Mouse (Mus musculus) WW6 (cell line): ENCODE measurements around the gene Ccdc158.
A peak's percentile ranks its signal among the peaks of the same experiment; 100 is the strongest.

ENCODE experiments used
- DNase-seq: peaks from one replicate; pipeline ENCODE4 v3.0.0-alpha.2; 2013; ENCODE audit warnings: low read depth, low spot score

Gene Ccdc158

DNA sequence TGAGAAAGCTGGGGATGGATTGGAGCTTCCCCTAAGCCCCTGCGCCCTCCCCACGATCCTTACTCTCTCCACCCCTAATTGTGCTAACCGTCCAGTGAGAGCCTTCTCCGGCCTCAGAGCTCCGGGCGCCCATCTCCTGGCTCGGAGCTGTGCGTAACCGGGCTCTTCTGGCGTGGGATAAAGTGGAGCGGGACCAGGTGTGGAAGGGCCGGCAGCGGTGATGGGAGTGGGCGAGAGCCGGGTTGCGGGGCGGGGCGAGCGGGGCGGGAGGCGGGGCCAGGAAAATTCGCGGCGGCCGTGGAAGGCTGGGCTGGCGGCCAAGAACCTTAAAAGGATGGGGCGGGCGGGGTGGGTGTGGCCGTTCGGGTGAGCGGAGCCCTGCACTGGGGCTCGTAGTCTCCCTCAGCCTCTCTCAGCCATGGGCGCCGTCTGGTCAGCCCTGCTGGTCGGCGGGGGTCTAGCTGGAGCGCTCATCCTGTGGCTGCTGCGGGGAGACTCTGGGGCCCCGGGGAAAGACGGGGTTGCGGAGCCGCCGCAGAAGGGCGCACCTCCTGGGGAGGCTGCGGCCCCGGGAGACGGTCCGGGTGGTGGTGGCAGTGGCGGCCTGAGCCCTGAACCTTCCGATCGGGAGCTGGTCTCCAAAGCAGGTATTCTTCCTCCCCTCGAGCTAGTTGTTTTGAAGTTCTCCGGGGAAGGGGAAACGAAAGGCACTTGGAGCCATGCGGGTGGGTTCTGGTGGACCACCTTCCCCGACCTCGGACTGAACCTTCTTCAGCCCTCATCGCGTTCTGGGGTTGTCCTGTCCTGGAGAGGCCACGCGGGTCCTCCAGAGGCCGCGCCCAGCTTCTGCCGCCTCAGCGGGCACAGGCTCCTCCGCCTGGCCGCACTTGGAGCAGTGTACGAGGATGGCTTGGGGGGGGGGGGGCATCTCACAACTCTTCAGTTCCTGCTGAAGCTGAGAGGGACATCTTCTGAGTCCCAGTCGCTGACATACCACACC is 72.1 kb downstream of the Ccdc158 start, which contains the start of gene Stbd1:
Stbd1 (plus strand) TSS at position 351 of the 1,000 bp plus-strand sequence.
- peak; percentile 36 for DNase-seq

DNA sequence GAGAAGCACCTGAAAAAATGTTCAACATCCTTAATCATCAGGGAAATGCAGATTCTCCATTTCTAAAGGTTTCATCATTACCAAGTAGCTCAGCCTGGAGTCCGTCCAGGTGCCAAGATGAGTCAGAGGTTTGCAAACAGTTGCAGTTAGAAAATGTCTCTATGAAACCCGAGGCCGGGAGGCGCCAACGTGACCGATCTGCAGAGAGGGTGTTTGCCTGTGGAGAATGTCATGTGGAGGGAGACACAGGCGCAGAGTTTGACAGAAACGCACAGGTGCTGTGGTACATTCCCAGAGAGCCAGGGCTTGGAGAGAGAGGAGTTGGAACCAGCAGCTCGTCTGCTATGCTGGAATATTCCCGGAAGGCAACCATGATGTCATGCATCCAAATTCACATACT is 76.0 kb downstream of the Ccdc158 start:
- no peak for DNase-seq

DNA sequence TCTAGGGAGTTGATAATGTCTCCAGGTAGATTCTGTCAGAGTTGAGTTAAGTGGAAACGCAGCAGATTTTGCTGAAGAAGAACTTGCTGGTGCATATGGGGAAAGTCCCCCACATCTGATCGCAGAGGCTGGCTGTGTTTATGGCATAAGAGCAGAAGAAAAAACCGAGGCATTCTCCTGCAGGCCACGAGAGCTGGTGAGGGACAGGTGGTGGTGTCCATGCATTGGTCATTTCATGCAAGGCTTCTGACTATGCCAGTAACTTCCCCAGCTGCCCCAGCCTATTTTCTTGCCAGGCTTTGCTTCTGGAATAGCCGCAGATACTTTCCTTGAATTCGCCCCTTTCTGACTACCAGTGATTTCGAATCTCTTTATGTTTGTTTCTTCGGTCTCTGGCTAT is 78.2 kb downstream of the Ccdc158 start:
- no peak for DNase-seq

DNA sequence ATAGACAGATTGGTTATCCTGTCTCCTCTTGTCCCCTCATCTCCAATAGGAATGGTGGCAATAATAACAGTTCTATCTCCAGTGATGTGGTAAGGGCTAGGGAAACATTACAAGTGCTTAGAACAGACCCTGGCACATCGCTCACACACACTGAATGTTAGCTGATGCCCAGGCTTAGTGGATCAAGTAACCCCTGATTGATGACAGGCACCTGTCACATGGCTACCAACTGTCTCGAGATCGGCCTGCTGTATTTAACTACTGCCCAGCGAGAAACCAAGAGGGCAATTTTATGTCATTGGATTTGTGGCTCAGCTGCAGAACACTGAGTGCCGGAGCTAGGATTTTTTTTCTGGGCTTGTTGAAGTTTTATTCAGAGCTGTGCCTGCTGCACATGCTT is 80.0 kb downstream of the Ccdc158 start:
- no peak for DNase-seq

DNA sequence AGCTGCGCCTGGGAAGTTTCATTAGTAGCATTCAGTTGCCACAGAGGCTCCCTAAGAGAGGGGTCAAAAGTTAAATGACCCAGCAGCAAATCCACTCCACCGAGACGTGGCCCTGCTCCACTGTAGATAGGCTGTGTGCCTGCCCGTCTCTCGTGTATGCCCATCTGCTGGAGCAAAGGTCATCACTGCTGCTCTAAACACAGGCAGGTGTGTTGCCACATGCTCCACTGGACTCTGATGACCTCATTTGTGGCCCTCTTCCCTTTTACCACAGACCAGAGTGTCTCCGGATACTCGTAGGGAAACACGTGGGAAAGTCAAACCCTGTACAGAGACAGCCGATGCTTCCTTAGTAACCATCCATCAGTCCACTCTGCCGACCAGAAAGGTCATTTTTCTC is 89.1 kb downstream of the Ccdc158 start:
- DNase-seq: no peak

DNA sequence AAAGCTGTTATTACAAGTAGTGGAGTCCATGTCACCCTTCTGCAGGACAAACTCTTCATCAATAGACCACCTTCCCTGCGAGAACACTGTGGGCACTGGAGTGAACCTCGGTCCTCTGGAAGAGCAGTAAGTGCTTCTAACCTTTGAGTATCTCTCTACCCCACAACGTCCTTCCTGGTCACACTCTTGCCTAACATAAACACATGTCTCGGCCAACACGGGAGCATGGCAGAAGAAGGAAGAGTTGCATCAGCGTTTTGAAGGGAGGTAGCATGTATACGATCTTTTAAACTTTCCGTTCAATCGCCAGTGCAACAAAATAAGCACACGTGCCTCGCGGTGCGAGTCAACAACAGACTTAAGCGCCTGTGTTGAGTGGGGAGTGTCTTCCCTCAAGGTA is 95.5 kb downstream of the Ccdc158 start:
- no peak for DNase-seq

DNA sequence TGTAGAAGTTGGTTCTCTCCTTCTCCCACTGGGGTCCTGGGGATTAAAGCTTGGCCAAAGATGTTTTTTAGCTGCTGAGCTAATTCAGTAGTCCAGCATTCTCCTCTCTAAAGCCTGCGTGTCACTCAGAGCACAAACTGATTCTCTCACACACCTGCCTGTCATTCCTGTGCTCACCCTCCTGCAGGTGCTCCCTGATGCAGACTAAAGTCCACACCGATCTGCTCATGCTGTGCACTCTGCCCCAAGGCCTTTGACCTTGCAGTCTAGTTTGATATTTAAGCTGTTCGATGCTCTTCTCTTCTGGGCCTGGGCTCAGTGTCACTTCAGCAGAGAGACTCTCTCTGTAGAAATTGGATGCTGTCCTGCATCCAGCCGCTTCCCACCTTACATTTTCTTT is 103.8 kb downstream of the Ccdc158 start:
- no peak for DNase-seq

DNA sequence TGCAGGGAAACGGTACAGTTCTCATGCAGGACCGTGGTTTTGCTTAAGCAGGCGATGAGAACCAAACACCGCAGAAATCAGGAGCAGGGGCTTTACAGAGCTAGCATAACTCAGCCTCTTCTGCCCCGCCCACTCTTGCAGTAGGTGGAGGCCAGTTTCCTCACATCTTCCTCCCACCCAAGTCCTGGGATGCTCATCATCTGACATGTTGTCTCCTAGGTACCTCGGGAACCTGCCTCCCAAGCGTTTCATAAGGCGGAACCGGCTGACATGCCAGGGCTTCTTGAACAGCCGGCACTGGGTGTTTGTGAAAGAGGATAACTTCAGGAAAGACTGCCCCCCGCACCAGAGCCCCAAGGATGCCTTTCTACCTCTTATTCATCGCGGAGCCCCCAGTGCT is 113.1 kb downstream of the Ccdc158 start:
- DNase-seq: no peak

DNA sequence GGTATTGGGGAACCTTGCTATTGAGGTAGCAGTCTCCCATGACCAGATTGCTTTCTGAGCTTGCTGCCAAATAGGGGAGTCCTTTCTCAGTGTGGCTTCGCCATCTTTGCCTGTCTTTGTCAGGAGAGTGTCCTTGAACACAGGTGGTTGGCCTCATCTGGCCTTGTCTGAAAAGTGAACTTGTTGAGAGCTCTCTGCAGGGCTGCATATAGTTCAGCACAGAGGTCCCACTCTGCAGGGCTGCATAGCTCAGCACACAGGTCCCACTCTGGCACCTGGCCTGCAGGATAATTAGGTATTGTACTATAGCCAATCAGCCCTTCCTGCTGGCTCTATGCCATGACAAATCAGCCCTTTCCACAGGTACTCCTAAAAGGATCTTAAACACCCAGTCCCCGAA is 114.9 kb downstream of the Ccdc158 start:
- DNase-seq: no peak
